Mouse (Mus musculus) forebrain, embryonic 16.5 days (tissue): Measurements from ENCODE around the gene Olfr1192-ps1. TPM values are rescaled to one million over a fixed set of nuclear protein-coding genes. Genes with fewer than 3 reads are reported as not detected.
"Not testable (repeated sequence)": the region's sequence is repeated elsewhere in the genome, so short reads cannot be mapped to it uniquely, and the experiment has no call there.

Experiments used
- ATAC-seq: fragments of 200-750 bp; cut with Nextera tagmentation; 2 replicates; pipeline ENCODE4 v1.8.0; 2017; ENCODE audit warnings: mild to moderate bottlenecking, moderate library complexity
- H3K27ac ChIP-seq: fragments of 300-500 bp; sonication (generic); 2 replicates; pipeline ENCODE4 v1.5.1; 2014; ENCODE audit warnings: low read length, control low read depth
- H3K27me3 ChIP-seq: fragments of 300-500 bp; sonication (generic); replicated peaks from 2 replicates; pipeline ENCODE4 v1.6.1; 2014; ENCODE audit warnings: low read length; ENCODE audit not compliant: control insufficient read depth, insufficient read depth
- H3K36me3 ChIP-seq: fragments of 300-500 bp; sonication (generic); 2 replicates; pipeline ENCODE4 v1.6.1; 2014; ENCODE audit not compliant: control insufficient read depth, insufficient read depth
- H3K4me1 ChIP-seq: fragments of 300-500 bp; sonication (generic); replicated peaks from 2 replicates; pipeline ENCODE4 v1.6.1; 2014; ENCODE audit warnings: low read length; ENCODE audit not compliant: control insufficient read depth, insufficient read depth
- H3K4me2 ChIP-seq: fragments of 300-500 bp; sonication (generic); 2 replicates; pipeline ENCODE4 v1.6.1; 2014; ENCODE audit warnings: mild to moderate bottlenecking, low read length, control low read depth
- H3K4me3 ChIP-seq: fragments of 300-500 bp; sonication (generic); replicated peaks from 2 replicates; pipeline ENCODE4 v1.5.1; 2014; ENCODE audit warnings: mild to moderate bottlenecking, low read length, control low read depth
- H3K9ac ChIP-seq: fragments of 300-500 bp; sonication (generic); replicated peaks from 2 replicates; pipeline ENCODE4 v1.6.1; 2014; ENCODE audit warnings: low read depth, low read length, control low read depth
- H3K9me3 ChIP-seq: fragments of 300-500 bp; sonication (generic); 2 replicates; pipeline ENCODE4 v1.6.1; 2016; ENCODE audit warnings: low read length; ENCODE audit not compliant: control insufficient read depth
- WGBS: fragments of 180-500 bp; shearing (Covaris S2); extraction: QIAGEN DNeasy Blood & Tissue Kit; methylation state at CpG from one replicate; pipeline ENCODE4 v1.1.7; 2014; 5-methylcytosine and 5-hydroxymethylcytosine counted together
- polyA plus RNA-seq: library from polyadenylated mRNA; unstranded; fragments of >200 nt; fragmentation: Nextera tagmentation; extraction: Ambion mirVana; gene quantifications from 2 replicates; pipeline ENCODE4 v1.2.1, GENCODE M21; 2015

Olfr1192-ps1 gene
- not detected in 2 replicates for polyA plus RNA-seq

GRCm38 (mm10) chr2:88648209-88648608 lies at the start of gene Olfr1192-ps1:
Gene Olfr1192-ps1 (plus strand): TSS chr2:88648509.
- H3K27ac ChIP-seq: no peak within 1 kb of the TSS
- no peak within 1 kb of the TSS for H3K4me3 ChIP-seq
- no peak for ATAC-seq
- no peaks in the 10 kb centered on the region for H3K36me3 ChIP-seq
- H3K9ac ChIP-seq: no peak within 1 kb of the TSS
- no peaks in the 10 kb centered on the region for H3K4me1 ChIP-seq
- no peaks in the 10 kb centered on the region for H3K9me3 ChIP-seq
- 39% methylated on average over 1 of the region's 1 CpGs for WGBS
- H3K4me2 ChIP-seq: no peak within 1 kb of the TSS
- no peaks in the 10 kb centered on the region for H3K27me3 ChIP-seq

- ATAC-seq, H3K27me3 ChIP-seq, H3K9ac ChIP-seq, H3K4me1 ChIP-seq, H3K9me3 ChIP-seq, H3K36me3 ChIP-seq, H3K4me2 ChIP-seq, H3K27ac ChIP-seq, H3K4me3 ChIP-seq: not testable (repeated sequence)
- 85% methylated on average over 1 of the region's 1 CpGs for WGBS
These were observed 8.1 kb upstream of the Olfr1192-ps1 start, which contains the start of gene Olfr1191-ps1 for GRCm38 (mm10) chr2:88640242-88640641. Gene Olfr1191-ps1 (plus strand): TSS chr2:88640542.

GRCm38 (mm10) chr2:88675328-88675727 lies 27.0 kb downstream of the Olfr1192-ps1 start, which contains the start of gene Olfr1193:
Gene Olfr1193 (plus strand): TSS chr2:88675628.
- ATAC-seq, H3K4me3 ChIP-seq, H3K36me3 ChIP-seq, H3K4me1 ChIP-seq, H3K27ac ChIP-seq, H3K9ac ChIP-seq, H3K9me3 ChIP-seq, H3K4me2 ChIP-seq, H3K27me3 ChIP-seq: not testable (repeated sequence)

GRCm38 (mm10) chr2:88689087-88689486 lies 40.8 kb downstream of the Olfr1192-ps1 start, which contains the start of gene Olfr1195:
Gene Olfr1195 (minus strand): TSS chr2:88689187.
- Histone ChIP-seq H3K4me1 (no peaks in the 10 kb centered on the region), H3K9ac (no peak within 1 kb of the TSS), H3K27me3 (no peaks in the 10 kb centered on the region), H3K4me3 (no peak within 1 kb of the TSS), H3K36me3 (no peaks in the 10 kb centered on the region), H3K9me3 (no peaks in the 10 kb centered on the region), H3K4me2 (no peak within 1 kb of the TSS), H3K27ac (no peak within 1 kb of the TSS)
- ATAC-seq: no peak

GRCm38 (mm10) chr2:88704497-88704896 lies 56.2 kb downstream of the Olfr1192-ps1 start, which contains the start of gene Olfr1196:
Gene Olfr1196 (minus strand): TSS chr2:88704597.
- WGBS: 82% methylated on average over 2 of the region's 2 CpGs
- H3K4me1 ChIP-seq: no peaks in the 10 kb centered on the region
- no peak for ATAC-seq

More at GRCm38 (mm10) chr2:88704497-88704896, 56.2 kb downstream of the Olfr1192-ps1 start, which contains the start of gene Olfr1196:
- Histone ChIP-seq H3K36me3 (no peaks in the 10 kb centered on the region), H3K4me2 (no peak within 1 kb of the TSS), H3K4me3 (no peak within 1 kb of the TSS), H3K9me3 (no peaks in the 10 kb centered on the region), H3K27me3 (no peaks in the 10 kb centered on the region), H3K27ac (no peak within 1 kb of the TSS), H3K9ac (no peak within 1 kb of the TSS)

Other genes with a start within 250 kb of the Olfr1192-ps1 start
- gene Olfr1179, start 242.1 kb upstream of the Olfr1192-ps1 start, polyA plus RNA-seq: not detected in 2 replicates
- gene Olfr1180, start 229.4 kb upstream of the Olfr1192-ps1 start, polyA plus RNA-seq: not detected in 2 replicates
- gene Olfr1181, start 222.3 kb upstream of the Olfr1192-ps1 start, polyA plus RNA-seq: not detected in 2 replicates
- gene Gm13757, start 199.4 kb upstream of the Olfr1192-ps1 start, polyA plus RNA-seq: not detected in 2 replicates
- not detected in 2 replicates for gene Olfr1183, start 193.6 kb upstream of the Olfr1192-ps1 start, polyA plus RNA-seq
- gene Olfr1184, start 164.9 kb upstream of the Olfr1192-ps1 start, polyA plus RNA-seq: not detected in 2 replicates
- not detected in 2 replicates for gene Olfr1185-ps1, start 155.2 kb upstream of the Olfr1192-ps1 start, polyA plus RNA-seq
- not detected in 2 replicates for gene Olfr1186, start 130.0 kb upstream of the Olfr1192-ps1 start, polyA plus RNA-seq
- gene Olfr1188, start 91.6 kb upstream of the Olfr1192-ps1 start, polyA plus RNA-seq: not detected in 2 replicates
- not detected in 2 replicates for gene Olfr1189, start 62.1 kb upstream of the Olfr1192-ps1 start, polyA plus RNA-seq
- not detected in 2 replicates for gene Olfr1191-ps1, start 8.0 kb upstream of the Olfr1192-ps1 start, polyA plus RNA-seq
- not detected in 2 replicates for gene Olfr1193, start 27.1 kb downstream of the Olfr1192-ps1 start, polyA plus RNA-seq
- not detected in 2 replicates for gene Olfr1195, start 40.7 kb downstream of the Olfr1192-ps1 start, polyA plus RNA-seq
- gene Olfr1196, start 56.1 kb downstream of the Olfr1192-ps1 start, polyA plus RNA-seq: not detected in 2 replicates
- not detected in 2 replicates for gene Olfr1197, start 83.9 kb downstream of the Olfr1192-ps1 start, polyA plus RNA-seq
- gene Olfr1198, start 102.9 kb downstream of the Olfr1192-ps1 start, polyA plus RNA-seq: not detected in 2 replicates
- gene Olfr1199, start 112.0 kb downstream of the Olfr1192-ps1 start, polyA plus RNA-seq: not detected in 2 replicates
- not detected in 2 replicates for gene Olfr1200, start 122.0 kb downstream of the Olfr1192-ps1 start, polyA plus RNA-seq
- not detected in 2 replicates for gene Olfr1201, start 144.5 kb downstream of the Olfr1192-ps1 start, polyA plus RNA-seq
- gene Olfr1202, start 166.0 kb downstream of the Olfr1192-ps1 start, polyA plus RNA-seq: not detected in 2 replicates
- not detected in 2 replicates for gene Olfr1205, start 181.2 kb downstream of the Olfr1192-ps1 start, polyA plus RNA-seq
- not detected in 2 replicates for gene Olfr1204, start 200.8 kb downstream of the Olfr1192-ps1 start, polyA plus RNA-seq
- not detected in 2 replicates for gene Olfr1206, start 214.7 kb downstream of the Olfr1192-ps1 start, polyA plus RNA-seq